Mouse (Mus musculus) duodenum, adult 2 months (tissue): ENCODE data around the gene Sly. TPM values are rescaled to one million over a fixed set of nuclear protein-coding genes. Genes with fewer than 3 reads are reported as not detected.

Source experiments
- polyA plus RNA-seq: library from polyadenylated mRNA; depleted of rRNA; stranded (reverse); fragments of >200 nt; gene quantifications from 2 replicates; pipeline ENCODE4 v1.2.3, GENCODE M21; 2012; ENCODE audit warnings: low replicate concordance; rRNA removed

Sly gene
- polyA plus RNA-seq: not detected in 2 replicates

DNA sequence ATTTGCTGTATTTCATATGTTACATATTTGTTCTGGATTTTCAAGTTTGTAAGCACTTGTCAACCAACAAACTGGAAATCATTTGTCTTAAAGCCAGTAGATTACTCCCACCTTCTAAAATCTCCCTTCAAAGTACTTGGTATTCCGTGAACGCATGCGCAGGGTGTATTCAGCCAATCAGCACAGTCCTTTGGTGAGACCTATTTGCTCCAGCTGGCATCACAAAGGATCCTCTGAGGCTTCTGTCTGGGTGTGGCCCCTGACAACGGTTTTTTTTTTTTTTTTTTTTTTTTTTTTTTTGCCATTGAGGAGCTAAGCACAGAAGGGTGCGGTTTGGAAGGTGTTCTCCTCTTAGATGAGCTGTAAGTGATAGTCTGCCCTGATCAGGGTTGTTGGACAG, at the start of gene Sly:
Gene Sly (plus strand): TSS at position 301 of the 400 bp plus-strand sequence.

